22 mouse cellular contexts compared by ENCODE assay signal in the genomic region with DNA sequence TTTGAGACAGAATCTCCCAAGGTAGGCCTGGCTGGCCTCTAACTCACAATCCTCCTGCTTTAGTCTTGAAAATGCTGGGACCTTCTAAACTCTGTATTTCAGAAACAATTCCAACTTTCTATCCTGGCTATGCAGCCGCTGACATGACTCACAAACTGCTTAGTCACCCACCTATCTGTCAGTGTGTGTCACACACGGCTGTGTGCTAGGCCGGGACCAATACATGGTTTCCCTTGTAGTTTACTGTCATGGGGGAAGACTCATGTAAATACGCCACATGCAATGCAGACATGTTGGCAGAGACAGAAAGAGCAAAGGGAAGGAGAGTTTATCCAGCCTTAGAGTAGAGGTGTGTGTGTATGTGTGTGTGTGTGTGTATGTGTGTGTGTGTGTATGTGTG.
DNase-seq lines count a peak whose midpoint lies in the region; ATAC-seq and TF ChIP-seq lines count a peak whose summit lies in the region.
"Had no signal": no experiment of that assay in that cellular context is flagged by ENCODE, and none has a peak within 500 bp of the region (broad histone marks: within the 10 kb centered on the region; RNA-seq: fewer than 3 reads in every experiment).

No protein-coding gene starts in this region.

- no peaks in the 10 kb centered on the region for H3K27me3 ChIP-seq in heart, embryonic 10.5 days (ENCODE audit: insufficient read depth, poor library complexity, severe bottlenecking)
- no peaks in the 10 kb centered on the region for H3K27me3 ChIP-seq in Patski
- H3K27me3 ChIP-seq in midbrain, embryonic 10.5 days (ENCODE audit: low read depth, poor library complexity, severe bottlenecking), result no peaks in the 10 kb centered on the region
- no peaks in the 10 kb centered on the region for H3K27me3 ChIP-seq in midbrain, embryonic 14.5 days (ENCODE audit: control insufficient read depth, insufficient read depth, low read length)
- H3K27me3 ChIP-seq in midbrain, embryonic 16.5 days (ENCODE audit: control insufficient read depth, insufficient read depth, low read depth, low read length), result no peaks in the 10 kb centered on the region
- H3K27me3 ChIP-seq: hindbrain, embryonic 15.5 days; limb, embryonic 13.5 days; liver, embryonic 13.5 days had no signal

- intact Hi-C loops in gastrocnemius, adult 2 months (cut with DNase I), result no loop called here

- CTCF ChIA-PET in Patski (lab: Charles Lee), result no interaction called here

- in situ Hi-C loops in Patski (cut with MboI; ENCODE audit: low pct_unique_long_range_greater_than_20kb), result no loop called here

- POLR2A ChIA-PET in Patski (lab: Charles Lee), result interaction anchor here (0.5 to 1.2 kb wide), 3 partner anchors 12 to 38 kb away, joined by 3 read pairs; no protein-coding TSS in a partner anchor

- WGBS in heart, embryonic 10.5 days, result 75% methylated on average over 4 of the region's 4 CpGs
- WGBS in midbrain, embryonic 10.5 days, result 86% methylated on average over 4 of the region's 4 CpGs
- 95% methylated on average over 4 of the region's 4 CpGs for WGBS in midbrain, embryonic 14.5 days
- WGBS in midbrain, embryonic 16.5 days, result 92% methylated on average over 4 of the region's 4 CpGs

- no peak overlapping the region for H3K27ac ChIP-seq in heart, embryonic 10.5 days
- H3K27ac ChIP-seq in midbrain, embryonic 10.5 days (replicated peaks), result no peak overlapping the region
- H3K27ac ChIP-seq in gastrocnemius, adult 2 months, result no peak overlapping the region
- no peak overlapping the region for H3K27ac ChIP-seq in midbrain, embryonic 14.5 days (replicated peaks; ENCODE audit: low read depth, low read length)
- no peak overlapping the region for H3K27ac ChIP-seq in midbrain, embryonic 16.5 days (ENCODE audit: low read length)
- H3K27ac ChIP-seq: embryonic facial prominence, embryonic 10.5 days; hindbrain, embryonic 15.5 days; kidney, postnatal 0 days; liver, embryonic 13.5 days had no signal

- no peak for TF ChIP-seq CTCF in Patski (IDR thresholded peaks at IDR 0.05)
- TF ChIP-seq CTCF in gastrocnemius, adult 2 months (IDR thresholded peaks at IDR 0.05), result no peak

- no peak overlapping the region for H3K4me2 ChIP-seq in midbrain, embryonic 14.5 days (ENCODE audit: low read length)
- H3K4me2 ChIP-seq in midbrain, embryonic 16.5 days (ENCODE audit: low read length), result no peak overlapping the region
- H3K4me2 ChIP-seq: hindbrain, embryonic 15.5 days; limb, embryonic 13.5 days; liver, embryonic 13.5 days; lung, embryonic 14.5 days had no signal

- H3K9ac ChIP-seq in midbrain, embryonic 14.5 days (replicated peaks; ENCODE audit: low read length), result no peak overlapping the region
- H3K9ac ChIP-seq in midbrain, embryonic 16.5 days (ENCODE audit: low read depth, low read length), result no peak overlapping the region
- H3K9ac ChIP-seq: hindbrain, embryonic 15.5 days; limb, embryonic 13.5 days; liver, embryonic 13.5 days; lung, embryonic 14.5 days had no signal

- peak; percentile 51 for DNase-seq in heart, adult 11 months
- DNase-seq in heart, embryonic 10.5 days (ENCODE audit: low spot score), result no peak
- DNase-seq in Patski (ENCODE audit: low read depth, low spot score), result peak; percentile 46
- DNase-seq in adrenal gland, postnatal 36 days, result peak; percentile 57 to 62
- DNase-seq in midbrain, embryonic 10.5 days (ENCODE audit: low spot score), result no peak
- no peak for DNase-seq in gastrocnemius, adult 2 months
- no peak for DNase-seq in midbrain, embryonic 14.5 days
- DNase-seq: cerebellum, adult 8-10 months; heart, postnatal 36 days; layer of hippocampus, postnatal 36 days; liver, embryonic 13.5 days; right cerebral cortex, postnatal 14 days; spleen, adult 18-20 months; thymus, postnatal 4 days had no signal

- no peak for ATAC-seq in Patski
- ATAC-seq in midbrain, embryonic 14.5 days (ENCODE audit: low FRiP score, low TSS enrichment), result no peak
- no peak for ATAC-seq in midbrain, embryonic 16.5 days
- ATAC-seq: forebrain, embryonic 16.5 days had no signal

- no peaks in the 10 kb centered on the region for H3K9me3 ChIP-seq in heart, embryonic 10.5 days
- no peaks in the 10 kb centered on the region for H3K9me3 ChIP-seq in midbrain, embryonic 10.5 days (replicated peaks)
- H3K9me3 ChIP-seq in midbrain, embryonic 14.5 days (ENCODE audit: control insufficient read depth, low read length), result no peaks in the 10 kb centered on the region
- H3K9me3 ChIP-seq in midbrain, embryonic 16.5 days (replicated peaks; ENCODE audit: control insufficient read depth, low read length, poor library complexity, severe bottlenecking), result no peaks in the 10 kb centered on the region
- H3K9me3 ChIP-seq: embryonic facial prominence, embryonic 10.5 days; hindbrain, embryonic 15.5 days; limb, embryonic 13.5 days; liver, embryonic 13.5 days had no signal

- no peaks in the 10 kb centered on the region for H3K4me1 ChIP-seq in heart, embryonic 10.5 days
- no peaks in the 10 kb centered on the region for H3K4me1 ChIP-seq in midbrain, embryonic 10.5 days
- no peaks in the 10 kb centered on the region for H3K4me1 ChIP-seq in midbrain, embryonic 14.5 days (ENCODE audit: control insufficient read depth, insufficient read depth, low read length)
- H3K4me1 ChIP-seq in midbrain, embryonic 16.5 days (ENCODE audit: control insufficient read depth, insufficient read depth, low read length), result peaks cover 4% of the 10 kb centered on the region; the same call in 1 of the 2 replicates
- H3K4me1 ChIP-seq: hindbrain, embryonic 15.5 days had no signal

- H3K4me3 ChIP-seq in heart, embryonic 10.5 days, result no peak overlapping the region
- H3K4me3 ChIP-seq in midbrain, embryonic 10.5 days, result no peak overlapping the region
- H3K4me3 ChIP-seq in gastrocnemius, adult 2 months, result no peak overlapping the region
- H3K4me3 ChIP-seq in midbrain, embryonic 14.5 days (replicated peaks; ENCODE audit: low read depth, low read length), result no peak overlapping the region
- no peak overlapping the region for H3K4me3 ChIP-seq in midbrain, embryonic 16.5 days (ENCODE audit: low read depth, low read length)
- H3K4me3 ChIP-seq: embryonic facial prominence, embryonic 10.5 days; erythroblast, embryonic 14.5 days; hindbrain, embryonic 15.5 days; limb, embryonic 13.5 days; liver, embryonic 13.5 days had no signal

- H3K36me3 ChIP-seq in heart, embryonic 10.5 days, result no peaks in the 10 kb centered on the region
- no peaks in the 10 kb centered on the region for H3K36me3 ChIP-seq in midbrain, embryonic 10.5 days
- no peaks in the 10 kb centered on the region for H3K36me3 ChIP-seq in midbrain, embryonic 14.5 days (ENCODE audit: control insufficient read depth, insufficient read depth, low read length)
- no peaks in the 10 kb centered on the region for H3K36me3 ChIP-seq in midbrain, embryonic 16.5 days (ENCODE audit: control insufficient read depth, insufficient read depth, low read length)
- H3K36me3 ChIP-seq: embryonic facial prominence, embryonic 10.5 days; hindbrain, embryonic 15.5 days; limb, embryonic 13.5 days; liver, embryonic 13.5 days had no signal

Comparison
In these comparisons a context has a peak if more than half of its experiments do, and no peak if none do; other contexts are left out.
1. DNase-seq: peak in heart, adult 11 months (single experiment), Patski (single experiment) and adrenal gland, postnatal 36 days (2 of 2); none in heart, embryonic 10.5 days (single experiment), midbrain, embryonic 10.5 days (single experiment), gastrocnemius, adult 2 months (single experiment) and midbrain, embryonic 14.5 days (single experiment).